In the genomic region with DNA sequence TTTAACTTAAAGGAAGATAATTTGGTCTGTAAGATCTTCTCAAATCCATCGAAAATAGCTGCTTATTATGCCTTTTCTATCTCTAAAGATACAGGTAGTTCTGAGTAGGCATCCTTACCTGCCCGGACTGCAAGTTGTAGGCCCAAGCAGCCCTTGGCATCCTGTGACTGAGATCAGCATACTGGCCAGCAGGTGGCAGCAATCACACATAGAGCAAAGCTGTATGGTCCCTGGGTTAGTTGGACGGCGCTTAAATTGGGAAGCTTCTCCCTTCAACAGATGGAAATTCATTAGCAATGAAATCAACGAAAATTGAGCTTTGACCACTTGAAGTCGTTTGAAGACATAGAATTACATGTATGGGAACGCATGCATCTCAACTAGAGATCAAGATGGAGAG, we compare ENCODE assay signal across 9 mouse cellular contexts.
DNase-seq lines count a peak whose midpoint lies in the region; ATAC-seq lines count a peak whose summit lies in the region.
"Had no signal": no experiment of that assay in that cellular context is flagged by ENCODE, and none has a peak within 500 bp of the region (broad histone marks: within the 10 kb centered on the region; RNA-seq: fewer than 3 reads in every experiment).

No protein-coding gene starts in this region.

- no peak for ATAC-seq in heart, embryonic 11.5 days (replicated peaks; ENCODE audit: insufficient number of reproducible peaks, low FRiP score, low TSS enrichment)

- no peaks in the 10 kb centered on the region for H3K9me3 ChIP-seq in heart, embryonic 11.5 days (replicated peaks; ENCODE audit: control insufficient read depth, low read length)
- H3K9me3 ChIP-seq: neural tube, embryonic 12.5 days had no signal

- 20% methylated on average over 7 of the region's 7 CpGs for WGBS in heart, embryonic 11.5 days (ENCODE audit: insufficient replicate concordance)

- no peak overlapping the region for H3K27ac ChIP-seq in heart, embryonic 11.5 days (ENCODE audit: low read depth, low read length)
- H3K27ac ChIP-seq: neural tube, embryonic 12.5 days had no signal

- DNase-seq in heart, adult 11 months = peak; percentile 94
- peak; percentile 32 for DNase-seq in adrenal gland, adult 8-10 months
- peak; percentile 72 for DNase-seq in embryo, embryonic 11 days
- DNase-seq in heart, postnatal 25 days (ENCODE audit: low spot score) = peak; percentile 21
- peak; percentile 38 for DNase-seq in left cerebral cortex, adult 11 months (ENCODE audit: low spot score)
- peak; percentile 58 for DNase-seq in naive thymus-derived CD4-positive, alpha-beta T cell, adult 2 months (ENCODE audit: low read depth)
- DNase-seq in testis, postnatal 10 days (ENCODE audit: low spot score) = peak; percentile 86

- H3K36me3 ChIP-seq in heart, embryonic 11.5 days (ENCODE audit: control insufficient read depth, insufficient read depth, low read length) = no peaks in the 10 kb centered on the region
- H3K36me3 ChIP-seq: neural tube, embryonic 12.5 days had no signal

- intact Hi-C loops in heart, postnatal 25 days (cut with DNase I) = loop anchor here (10.0 kb wide), 2 partner anchors 273 to 363 kb away; no protein-coding TSS in a partner anchor

- no peaks in the 10 kb centered on the region for H3K4me1 ChIP-seq in heart, embryonic 11.5 days (ENCODE audit: control insufficient read depth, insufficient read depth, low read length)
- H3K4me1 ChIP-seq: neural tube, embryonic 12.5 days had no signal

- no peak overlapping the region for H3K4me3 ChIP-seq in heart, embryonic 11.5 days (ENCODE audit: low read depth, low read length)
- H3K4me3 ChIP-seq: neural tube, embryonic 12.5 days had no signal

- H3K27me3 ChIP-seq in heart, embryonic 11.5 days (ENCODE audit: control insufficient read depth, insufficient read depth, low read length) = no peaks in the 10 kb centered on the region
- H3K27me3 ChIP-seq: neural tube, embryonic 12.5 days had no signal

- H3K4me2 ChIP-seq in heart, embryonic 11.5 days = no peak overlapping the region
- H3K4me2 ChIP-seq: neural tube, embryonic 12.5 days had no signal

- no peak overlapping the region for H3K9ac ChIP-seq in heart, embryonic 11.5 days (ENCODE audit: low read depth, low read length)
- H3K9ac ChIP-seq: neural tube, embryonic 12.5 days had no signal

Comparison
In these comparisons a context has a peak if more than half of its experiments do, and no peak if none do; other contexts are left out.
1. DNase-seq: peak in every context shown above with its lines; median percentile 94 in heart, adult 11 months; 86 in testis, postnatal 10 days; 72 in embryo, embryonic 11 days; 58 in naive thymus-derived CD4-positive, alpha-beta T cell, adult 2 months; 38 in left cerebral cortex, adult 11 months; 32 in adrenal gland, adult 8-10 months; 21 in heart, postnatal 25 days.